Mouse (Mus musculus) myocyte (in vitro differentiated cells): ENCODE measurements around the gene Kctd19. TPM values are rescaled to one million over a fixed set of nuclear protein-coding genes. Genes with fewer than 3 reads are reported as not detected.
A peak's percentile ranks its signal among the peaks of the same experiment; 100 is the strongest.

Experiments
- H3K27me3 ChIP-seq: one replicate; pipeline ENCODE4 v1.6.1; 2011; ENCODE audit not compliant: control insufficient read depth, insufficient read depth, insufficient read length
- H3K36me3 ChIP-seq: one replicate; pipeline ENCODE4 v1.6.1; 2011; ENCODE audit not compliant: control insufficient read depth, insufficient read depth
- H3K4me2 ChIP-seq: one replicate; pipeline ENCODE4 v1.6.1; 2011; ENCODE audit warnings: low read depth, control low read depth
- H3K4me3 ChIP-seq: one replicate; pipeline ENCODE4 v1.5.1; 2011; ENCODE audit warnings: mild to moderate bottlenecking, control low read depth, moderate library complexity
- H3K79me2 ChIP-seq: one replicate; pipeline ENCODE4 v1.6.1; 2011; ENCODE audit not compliant: control insufficient read depth, insufficient read depth
- H3ac ChIP-seq: one replicate; pipeline ENCODE4 v1.6.1; 2011; ENCODE audit not compliant: control insufficient read depth, insufficient read length
- CEBPB ChIP-seq: IDR thresholded peaks from 2 replicates; pipeline ENCODE4 v1.6.1; 2011; ENCODE audit warnings: mild to moderate bottlenecking, moderate library complexity; ENCODE audit not compliant: poor library complexity, insufficient read depth, severe bottlenecking
- E2F4 ChIP-seq: IDR thresholded peaks from one replicate; pipeline ENCODE4 v1.6.1; 2011; ENCODE audit warnings: mild to moderate bottlenecking, control low read depth, moderate library complexity; ENCODE audit not compliant: insufficient read depth
- MAX ChIP-seq: IDR thresholded peaks from one replicate; pipeline ENCODE4 v1.6.1; 2011; ENCODE audit warnings: low read depth, mild to moderate bottlenecking, control low read depth
- MYOD1 ChIP-seq, 3 experiments: IDR thresholded peaks; one replicate each; pipeline ENCODE4 v1.6.1; 2011; ENCODE audit warnings: control low read depth in 2 of 3, low read depth in 2 of 3, mild to moderate bottlenecking in 2 of 3, moderate library complexity in 1 of 3; ENCODE audit not compliant: insufficient read length in 2 of 3, control insufficient read depth in 1 of 3
- MYOG ChIP-seq, 3 experiments: IDR thresholded peaks; one replicate each; pipeline ENCODE4 v1.6.1; 2011; ENCODE audit warnings: control low read depth in 2 of 3, low read depth in 2 of 3, mild to moderate bottlenecking in 2 of 3; ENCODE audit not compliant: insufficient read length in 2 of 3, control insufficient read depth in 1 of 3, insufficient read depth in 1 of 3
- POLR2A ChIP-seq: IDR thresholded peaks from one replicate; pipeline ENCODE4 v1.6.1; 2011; ENCODE audit warnings: low read depth, mild to moderate bottlenecking, control low read depth, moderate library complexity; ENCODE audit not compliant: insufficient read length
- POLR2AphosphoS2 ChIP-seq: IDR thresholded peaks from one replicate; pipeline ENCODE4 v1.6.1; 2011; ENCODE audit warnings: low read depth, control low read depth; ENCODE audit not compliant: insufficient read length
- REST ChIP-seq: IDR thresholded peaks from one replicate; pipeline ENCODE4 v1.6.1; 2011; ENCODE audit warnings: mild to moderate bottlenecking, control low read depth, moderate library complexity; ENCODE audit not compliant: insufficient read depth, insufficient read length
- SRF ChIP-seq: IDR thresholded peaks from one replicate; pipeline ENCODE4 v1.6.1; 2011; ENCODE audit warnings: low read depth; ENCODE audit not compliant: control insufficient read depth, insufficient read length
- TCF12 ChIP-seq: IDR thresholded peaks from one replicate; pipeline ENCODE4 v1.6.1; 2011; ENCODE audit warnings: mild to moderate bottlenecking, control low read depth; ENCODE audit not compliant: poor library complexity, insufficient read depth, severe bottlenecking
- TCF3 ChIP-seq: IDR thresholded peaks from one replicate; pipeline ENCODE4 v1.6.1; 2011; ENCODE audit warnings: low read depth, control low read depth; ENCODE audit not compliant: insufficient read length
- USF1 ChIP-seq: IDR thresholded peaks from one replicate; pipeline ENCODE4 v1.6.1; 2011; ENCODE audit warnings: low read depth, mild to moderate bottlenecking, control low read depth, moderate library complexity
- polyA plus RNA-seq: library from polyadenylated mRNA; unstranded; fragments of >200 nt; fragmentation: generic; extraction: Trizol; gene quantifications from one replicate; pipeline ENCODE4 v1.2.1, GENCODE M21; 2012; ENCODE audit warnings: missing spikeins

Kctd19 gene
- polyA plus RNA-seq, 1 experiment = not detected

GRCm38 (mm10) chr8:105446127-105446552 lies 32.8 kb upstream of the Kctd19 start:
- TF ChIP-seq USF1 (peak; percentile 77), MYOD1 (IDR thresholded peaks at IDR 0.05; ENCODE audit: control insufficient read depth in 1 of 3, insufficient read length in 2 of 3, low read depth in 2 of 3) (no peak)
- no peak overlapping the region for H3K4me3 ChIP-seq

GRCm38 (mm10) chr8:105445296-105446126 lies 32.2 kb upstream of the Kctd19 start:
- Histone ChIP-seq H3K27me3 (peaks cover 24% of the 10 kb centered on the region), H3K4me3 (no peak overlapping the region), H3K79me2 (no peaks in the 10 kb centered on the region), H3ac (no peak overlapping the region), H3K36me3 (no peaks in the 10 kb centered on the region), H3K4me2 (peak overlapping the region; percentile 5)
- no peak for TF ChIP-seq E2F4
- TF ChIP-seq POLR2A = no peak
- no peak for TF ChIP-seq USF1
- TF ChIP-seq POLR2AphosphoS2 = no peak
- TF ChIP-seq SRF = no peak
- TF ChIP-seq CEBPB = no peak
- TF ChIP-seq MYOD1 (IDR thresholded peaks at IDR 0.05; ENCODE audit: control insufficient read depth in 1 of 3, insufficient read length in 2 of 3, low read depth in 2 of 3) = no peak
- no peak for TF ChIP-seq TCF12
- no peak for TF ChIP-seq MAX
- no peak for TF ChIP-seq MYOG (IDR thresholded peaks at IDR 0.05; ENCODE audit: control insufficient read depth in 1 of 3, insufficient read depth in 1 of 3, insufficient read length in 2 of 3, low read depth in 2 of 3)
- no peak for TF ChIP-seq REST
- no peak for TF ChIP-seq TCF3

More at GRCm38 (mm10) chr8:105446127-105446552, 32.8 kb upstream of the Kctd19 start:
- H3ac ChIP-seq = no peak overlapping the region
- peaks cover 24% of the 10 kb centered on the region for H3K27me3 ChIP-seq
- H3K79me2 ChIP-seq = no peaks in the 10 kb centered on the region
- peak overlapping the region; percentile 5 for H3K4me2 ChIP-seq
- H3K36me3 ChIP-seq = no peaks in the 10 kb centered on the region

- H3K36me3 ChIP-seq = no peaks in the 10 kb centered on the region
- no peak for TF ChIP-seq POLR2A
- TF ChIP-seq POLR2AphosphoS2 = no peak
- TF ChIP-seq USF1 = no peak
- no peak for TF ChIP-seq MYOG (IDR thresholded peaks at IDR 0.05; ENCODE audit: control insufficient read depth in 1 of 3, insufficient read depth in 1 of 3, insufficient read length in 2 of 3, low read depth in 2 of 3)
- TF ChIP-seq SRF = no peak
- TF ChIP-seq MYOD1 (IDR thresholded peaks at IDR 0.05; ENCODE audit: control insufficient read depth in 1 of 3, insufficient read length in 2 of 3, low read depth in 2 of 3) = no peak
- no peak for TF ChIP-seq TCF12
- TF ChIP-seq E2F4 = no peak
- no peak for TF ChIP-seq TCF3
- TF ChIP-seq REST = no peak
These were observed 29.4 kb upstream of the Kctd19 start for GRCm38 (mm10) chr8:105442661-105443060.

GRCm38 (mm10) chr8:105441433-105441832 lies 28.1 kb upstream of the Kctd19 start:
- peaks cover 17% of the 10 kb centered on the region for H3K27me3 ChIP-seq

More at GRCm38 (mm10) chr8:105442661-105443060, 29.4 kb upstream of the Kctd19 start:
- Histone ChIP-seq H3ac (no peak overlapping the region), H3K27me3 (peaks cover 17% of the 10 kb centered on the region), H3K4me3 (no peak overlapping the region), H3K4me2 (no peak overlapping the region), H3K79me2 (no peaks in the 10 kb centered on the region)

GRCm38 (mm10) chr8:105438865-105439264 lies 25.6 kb upstream of the Kctd19 start:
- H3K79me2 ChIP-seq = no peaks in the 10 kb centered on the region
- TF ChIP-seq POLR2AphosphoS2 = no peak
- TF ChIP-seq POLR2A = no peak
- no peak overlapping the region for H3ac ChIP-seq
- H3K4me2 ChIP-seq = no peak overlapping the region
- peaks cover 8% of the 10 kb centered on the region for H3K27me3 ChIP-seq
- H3K36me3 ChIP-seq = no peaks in the 10 kb centered on the region
- H3K4me3 ChIP-seq = no peak overlapping the region

More at GRCm38 (mm10) chr8:105441433-105441832, 28.1 kb upstream of the Kctd19 start:
- Histone ChIP-seq H3ac (no peak overlapping the region), H3K4me3 (no peak overlapping the region), H3K36me3 (no peaks in the 10 kb centered on the region), H3K4me2 (no peak overlapping the region), H3K79me2 (no peaks in the 10 kb centered on the region)
- TF ChIP-seq REST (no peak), USF1 (no peak), POLR2AphosphoS2 (no peak), MYOG (IDR thresholded peaks at IDR 0.05; ENCODE audit: control insufficient read depth in 1 of 3, insufficient read depth in 1 of 3, insufficient read length in 2 of 3, low read depth in 2 of 3) (no peak), TCF12 (no peak), MYOD1 (IDR thresholded peaks at IDR 0.05; ENCODE audit: control insufficient read depth in 1 of 3, insufficient read length in 2 of 3, low read depth in 2 of 3) (no peak), TCF3 (no peak), E2F4 (no peak), SRF (no peak), CEBPB (no peak)
